25 mouse cellular contexts compared by ENCODE assay signal in the genomic region with DNA sequence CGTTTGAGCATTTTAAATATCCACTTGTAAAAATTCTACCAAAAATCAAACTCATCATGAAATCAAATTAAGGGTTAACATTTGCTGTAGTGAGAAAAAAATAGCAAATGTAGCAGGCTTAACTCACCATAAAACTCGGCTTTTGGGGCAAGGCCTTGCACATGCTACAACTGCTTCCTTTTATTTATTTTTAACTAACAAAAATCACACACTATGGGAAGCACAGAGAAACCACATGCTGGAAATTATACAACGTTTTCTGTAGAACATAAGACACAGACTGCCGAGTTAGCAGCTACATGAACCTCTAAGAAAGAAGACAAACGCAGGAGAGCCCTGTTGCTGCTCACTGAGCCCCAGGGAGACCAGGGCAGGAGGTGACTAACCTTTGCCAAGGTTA. TPM values are rescaled to one million over a fixed set of nuclear protein-coding genes. Genes with fewer than 3 reads are reported as not detected.
DNase-seq lines count a peak whose midpoint lies in the region; ATAC-seq and TF ChIP-seq lines count a peak whose summit lies in the region.
"Had no signal": no experiment of that assay in that cellular context is flagged by ENCODE, and none has a peak within 500 bp of the region (broad histone marks: within the 10 kb centered on the region; RNA-seq: fewer than 3 reads in every experiment).

No protein-coding gene starts in this region.

- no peaks in the 10 kb centered on the region for H3K9me3 ChIP-seq in stomach, postnatal 0 days (ENCODE audit: control insufficient read depth, low read length)
- no peaks in the 10 kb centered on the region for H3K9me3 ChIP-seq in heart, embryonic 12.5 days (replicated peaks)
- H3K9me3 ChIP-seq: hindbrain, embryonic 12.5 days; intestine, embryonic 15.5 days; limb, embryonic 12.5 days; liver, embryonic 15.5 days had no signal

- no peak overlapping the region for H3K9ac ChIP-seq in stomach, postnatal 0 days (ENCODE audit: low read length)
- no peak overlapping the region for H3K9ac ChIP-seq in heart, embryonic 12.5 days
- H3K9ac ChIP-seq: hindbrain, embryonic 12.5 days; intestine, embryonic 15.5 days; limb, embryonic 12.5 days; liver, embryonic 15.5 days; lung, embryonic 14.5 days had no signal

- no peaks in the 10 kb centered on the region for H3K36me3 ChIP-seq in macrophage (ENCODE audit: inconsistent target)
- H3K36me3 ChIP-seq in stomach, postnatal 0 days (ENCODE audit: control insufficient read depth, insufficient read depth, low read length), result no peaks in the 10 kb centered on the region
- H3K36me3 ChIP-seq in heart, embryonic 12.5 days, result no peaks in the 10 kb centered on the region
- H3K36me3 ChIP-seq: G1E; hindbrain, embryonic 12.5 days; intestine, embryonic 15.5 days; limb, embryonic 12.5 days; liver, embryonic 15.5 days had no signal

- no peaks in the 10 kb centered on the region for H3K4me1 ChIP-seq in stomach, postnatal 0 days (replicated peaks; ENCODE audit: control insufficient read depth, insufficient read depth)
- peaks cover 24% of the 10 kb centered on the region for H3K4me1 ChIP-seq in heart, embryonic 12.5 days (replicated peaks)
- H3K4me1 ChIP-seq: liver, embryonic 15.5 days had no signal

- ATAC-seq in frontal cortex, adult (ENCODE audit: low TSS enrichment), result 0 out of 2 replicates have a peak, but pooled peaks have one; percentile 20
- ATAC-seq in common myeloid progenitor, adult 5-6 weeks (replicated peaks; ENCODE audit: low read depth, poor library complexity, severe bottlenecking), result peak; percentile 49
- no peak for ATAC-seq in stomach, postnatal 0 days (ENCODE audit: low FRiP score, low TSS enrichment)
- ATAC-seq in heart, embryonic 12.5 days (ENCODE audit: insufficient number of reproducible peaks, low FRiP score), result no peak
- ATAC-seq: forebrain, embryonic 16.5 days; hindbrain, postnatal 0 days; intestine, embryonic 15.5 days had no signal

- no peak overlapping the region for H3K4me3 ChIP-seq in macrophage (ENCODE audit: inconsistent target)
- H3K4me3 ChIP-seq in stomach, postnatal 0 days (ENCODE audit: low read depth, low read length), result no peak overlapping the region
- H3K4me3 ChIP-seq in heart, embryonic 12.5 days, result no peak overlapping the region
- H3K4me3 ChIP-seq: erythroblast, embryonic 14.5 days; hindbrain, embryonic 12.5 days; intestine, embryonic 15.5 days; layer of hippocampus, adult 2 months; left cerebral cortex, adult 2 months; limb, embryonic 12.5 days; liver, embryonic 15.5 days had no signal

- H3K27me3 ChIP-seq in stomach, postnatal 0 days (ENCODE audit: control insufficient read depth, insufficient read depth, low read length), result no peaks in the 10 kb centered on the region
- no peaks in the 10 kb centered on the region for H3K27me3 ChIP-seq in heart, embryonic 12.5 days (replicated peaks)
- H3K27me3 ChIP-seq: hindbrain, embryonic 12.5 days; intestine, embryonic 15.5 days; limb, embryonic 12.5 days; liver, embryonic 15.5 days had no signal

- TF ChIP-seq EP300 in stomach, postnatal 0 days (optimal IDR thresholded peaks at IDR 0.05), result no peak

- H3K4me2 ChIP-seq in stomach, postnatal 0 days (replicated peaks; ENCODE audit: low read depth), result no peak overlapping the region
- no peak overlapping the region for H3K4me2 ChIP-seq in heart, embryonic 12.5 days
- H3K4me2 ChIP-seq: hindbrain, embryonic 12.5 days; intestine, embryonic 15.5 days; limb, embryonic 12.5 days; liver, embryonic 15.5 days; lung, embryonic 14.5 days had no signal

- TF ChIP-seq CTCF in stomach, postnatal 0 days (IDR thresholded peaks at IDR 0.05; ENCODE audit: low read depth), result no peak

- 13% methylated on average over 5 of the region's 5 CpGs for WGBS in macrophage (ENCODE audit: missing documents)
- WGBS in stomach, postnatal 0 days, result 38% methylated on average over 5 of the region's 5 CpGs
- 62% methylated on average over 5 of the region's 5 CpGs for WGBS in heart, embryonic 12.5 days

- no peak for DNase-seq in frontal cortex, adult 2 months (ENCODE audit: extremely low spot score in 1 of 2, low spot score in 1 of 2)
- no peak for DNase-seq in stomach, postnatal 0 days (ENCODE audit: low spot score)
- DNase-seq in adrenal gland, postnatal 4 days (ENCODE audit: low spot score in 2 of 2), result no peak
- DNase-seq: adrenal gland, postnatal 10 days; cerebellum, adult 11-12 months; cerebellum, adult 9-11 months; gastrocnemius, postnatal 10 days; kidney, adult 8-10 months; kidney, postnatal 10 days; midbrain, embryonic 14.5 days had no signal

- H3K79me2 ChIP-seq in macrophage (ENCODE audit: inconsistent target), result no peaks in the 10 kb centered on the region

- peak overlapping the region; percentile 85 for H3K27ac ChIP-seq in macrophage
- 0 out of 2 replicates have a peak overlapping the region, but pooled peaks have one; percentile 50 for H3K27ac ChIP-seq in stomach, postnatal 0 days (replicated peaks)
- no peak overlapping the region for H3K27ac ChIP-seq in heart, embryonic 12.5 days (ENCODE audit: poor library complexity, severe bottlenecking)
- H3K27ac ChIP-seq: hindbrain, embryonic 12.5 days; hindbrain, postnatal 0 days; intestine, embryonic 15.5 days; layer of hippocampus, adult 2 months; left cerebral cortex, adult 2 months; limb, embryonic 12.5 days; liver, embryonic 15.5 days had no signal

RNA-seq across cellular contexts. Expression of gene Slc16a7, which starts 57.9 kb away (rescaled TPM):
- polyA plus RNA-seq in frontal cortex, adult 2 months (2012; rRNA removed), result 9.0 and 13.4 TPM in 2 replicates
- 7.9 and 13.8 TPM in 2 replicates for total RNA-seq in common myeloid progenitor, adult 5-6 weeks (2017)
- total RNA-seq in macrophage (2018; cell fraction: chromatin; rRNA removed), result 10 to 100 TPM in 23 of 26 experiments, 1 to 10 TPM in 2, under 1 TPM in 1; 0.92 to 84.8 (median 50.0) TPM
- 10 to 100 TPM; 43.0 to 90.7 (median 60.7) TPM for total RNA-seq in macrophage (2018; cell fraction: cytosol; rRNA removed)
- total RNA-seq in macrophage (2018; cell fraction: nucleus; rRNA removed), result 100 to 1,000 TPM in 2 of 26 experiments, 10 to 100 TPM in 24; 19.7 to 109 (median 65.0) TPM
- polyA plus RNA-seq in macrophage (2018), result 31.6 to 50.3 TPM (median 42.6 TPM) in 3 replicates
- 15.4 and 16.1 TPM in 2 replicates for polyA plus RNA-seq in stomach, postnatal 0 days (2015; fragmentation: Nextera tagmentation; extraction: Ambion mirVana)
- 10 to 100 TPM; 12.1 to 14.2 TPM for total RNA-seq in adrenal gland, postnatal 4 days (2021)
- 4.6 and 5.6 TPM in 2 replicates for polyA plus RNA-seq in heart, embryonic 12.5 days (2016; fragmentation: Nextera tagmentation; extraction: Ambion mirVana)
- polyA plus RNA-seq: erythroblast, embryonic 14.5 days; G1E had no signal

Comparison
In these comparisons a context has a peak if more than half of its experiments do, and no peak if none do; other contexts are left out.
1. ATAC-seq: peak in frontal cortex, adult (single experiment) and common myeloid progenitor, adult 5-6 weeks (single experiment); none in stomach, postnatal 0 days (single experiment) and heart, embryonic 12.5 days (single experiment).